Mouse (Mus musculus) liver, adult 2 months (tissue): ENCODE measurements around the gene Kdr.

Source experiments
- CTCF ChIP-seq: fragments of 200-500 bp; IDR thresholded peaks from 2 replicates; pipeline ENCODE4 v1.5.1; 2011; ENCODE audit warnings: low read depth, low read length, control low read depth
- POLR2A ChIP-seq: fragments of 200-500 bp; IDR thresholded peaks from 2 replicates; pipeline ENCODE4 v1.6.1; 2011; ENCODE audit warnings: low read length, control low read depth; ENCODE audit not compliant: insufficient read depth; ENCODE audit errors: extremely low read depth

DNA sequence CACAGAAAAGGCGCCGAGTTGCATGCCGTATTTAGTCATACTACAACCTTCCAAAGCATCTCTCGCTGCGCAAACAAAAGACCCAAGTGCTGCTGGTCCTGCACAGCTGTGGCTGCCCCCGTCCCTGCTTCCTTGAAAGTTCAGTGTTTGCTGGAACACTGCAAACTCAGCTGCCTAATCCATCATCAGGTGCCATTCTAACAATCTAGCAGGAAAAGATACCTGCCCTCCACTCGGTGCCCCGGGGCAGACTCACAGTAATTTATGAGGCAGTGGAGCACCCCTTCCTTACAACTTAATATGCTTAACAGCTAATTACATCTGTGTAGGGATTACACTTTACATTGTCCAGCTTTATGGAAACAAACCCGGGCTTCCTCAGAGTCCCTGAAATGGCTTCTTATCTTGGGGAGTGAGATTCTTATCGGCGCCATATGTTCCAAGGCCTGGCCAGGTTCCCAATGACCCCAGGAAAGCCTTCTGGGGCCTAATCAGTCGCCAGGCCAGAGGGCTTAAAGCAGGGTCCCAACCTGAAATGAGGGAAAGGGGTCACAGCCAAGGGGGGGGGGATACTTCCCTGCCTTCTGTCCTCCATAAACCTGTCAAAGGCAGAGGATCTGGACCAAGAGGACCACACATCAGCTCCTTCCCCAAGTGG, 56.4 kb downstream of the Kdr start:
- TF ChIP-seq CTCF (no peak), POLR2A (no peak)
